Mouse (Mus musculus): ENCODE measurements around the gene Drd4.

- TF ChIP-seq CTCF (conservative IDR thresholded peaks at IDR 0.05; ENCODE audit: insufficient read depth, insufficient read length, low read depth, low read length), result no peak
- TF ChIP-seq POLR2A (IDR thresholded peaks at IDR 0.05; ENCODE audit: low read depth, low read length), result no peak
Measured at GRCm38 (mm10) chr7:141288042-141288441, 3.8 kb upstream of the Drd4 start.

All from kidney, adult 2 months (tissue).